Mouse (Mus musculus): ENCODE measurements at regions not wholly inside any gene's neighbourhood (a gene's known extent, or its start where the extent isn't known, plus 50 kb on each side); places are given as distances from the start of the nearest gene placed in this dataset.

GRCm38 (mm10) chr6:117241206-117241605 lies 72.9 kb downstream of the Cxcl12 start:
- TF ChIP-seq POLR2AphosphoS2 (IDR thresholded peaks at IDR 0.05; ENCODE audit: low read length) (no peak), MEF2A (IDR thresholded peaks at IDR 0.05; ENCODE audit: extremely low read depth, insufficient replicate concordance, low read depth, low read length, poor library complexity, severe bottlenecking) (no peak), CTCF (IDR thresholded peaks at IDR 0.05 in 2 of 3, conservative IDR thresholded peaks at IDR 0.05 in 1 of 3; ENCODE audit: control insufficient read depth in 1 of 3, insufficient read depth in 1 of 3, low read depth in 2 of 3, low read length in 3 of 3, poor library complexity in 1 of 3, severe bottlenecking in 1 of 3) (no peak), USF1 (IDR thresholded peaks at IDR 0.05; ENCODE audit: low read depth, low read length) (no peak), GATA1 (IDR thresholded peaks at IDR 0.05; ENCODE audit: low read depth, low read length) (no peak), POLR2A (IDR thresholded peaks at IDR 0.05; ENCODE audit: control insufficient read depth in 1 of 2, insufficient read depth in 1 of 2, low read depth in 1 of 2, low read length in 2 of 2, poor library complexity in 1 of 2) (no peak), TBP (IDR thresholded peaks at IDR 0.05; ENCODE audit: low read depth, low read length) (no peak), CHD2 (IDR thresholded peaks at IDR 0.05; ENCODE audit: low read length) (no peak), USF2 (IDR thresholded peaks at IDR 0.05; ENCODE audit: borderline replicate concordance in 1 of 2, insufficient read depth in 1 of 2, low read depth in 1 of 2, low read length in 2 of 2) (no peak), CHD1 (IDR thresholded peaks at IDR 0.05; ENCODE audit: low read depth, low read length) (no peak), MAZ (IDR thresholded peaks at IDR 0.05; ENCODE audit: low read depth, low read length) (no peak)
